Mouse (Mus musculus): ENCODE results near the gene Olfr91. TPM values are rescaled to one million over a fixed set of nuclear protein-coding genes. Genes with fewer than 3 reads are reported as not detected.

Gene Olfr91
- total RNA-seq (2023), result not detected

GRCm38 (mm10) chr17:37098178-37098577 is at the start of gene Olfr91:
TSS of gene Olfr91 (minus strand) at chr17:37098278.

DNA sequence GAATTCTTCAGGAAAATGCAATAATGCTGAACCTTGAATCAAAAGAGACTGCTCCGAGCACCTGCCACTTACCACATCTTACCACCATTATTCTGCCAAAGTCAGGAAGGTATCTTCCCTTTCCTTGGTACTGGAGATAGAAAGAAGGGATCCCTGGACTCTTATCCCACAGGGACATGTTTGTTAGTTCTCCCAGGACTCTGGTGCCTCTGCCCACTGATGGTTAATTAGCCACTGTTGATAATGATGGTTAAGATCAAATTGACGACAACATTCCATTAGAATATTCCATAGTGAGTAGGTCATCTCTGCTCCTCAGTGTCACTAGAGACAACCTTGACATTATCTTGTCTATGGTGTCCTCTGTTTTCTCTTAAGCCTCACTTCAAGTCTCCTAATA is 21.9 kb upstream of the Olfr91 start, which contains the start of gene Olfr92:
TSS of gene Olfr92 (minus strand) at position 101 of the 400 bp plus-strand sequence.

GRCm38 (mm10) chr17:37088399-37088798 is 9.7 kb downstream of the Olfr91 start, which contains the start of gene Olfr90:
TSS of gene Olfr90 (minus strand) at chr17:37088499.

DNA sequence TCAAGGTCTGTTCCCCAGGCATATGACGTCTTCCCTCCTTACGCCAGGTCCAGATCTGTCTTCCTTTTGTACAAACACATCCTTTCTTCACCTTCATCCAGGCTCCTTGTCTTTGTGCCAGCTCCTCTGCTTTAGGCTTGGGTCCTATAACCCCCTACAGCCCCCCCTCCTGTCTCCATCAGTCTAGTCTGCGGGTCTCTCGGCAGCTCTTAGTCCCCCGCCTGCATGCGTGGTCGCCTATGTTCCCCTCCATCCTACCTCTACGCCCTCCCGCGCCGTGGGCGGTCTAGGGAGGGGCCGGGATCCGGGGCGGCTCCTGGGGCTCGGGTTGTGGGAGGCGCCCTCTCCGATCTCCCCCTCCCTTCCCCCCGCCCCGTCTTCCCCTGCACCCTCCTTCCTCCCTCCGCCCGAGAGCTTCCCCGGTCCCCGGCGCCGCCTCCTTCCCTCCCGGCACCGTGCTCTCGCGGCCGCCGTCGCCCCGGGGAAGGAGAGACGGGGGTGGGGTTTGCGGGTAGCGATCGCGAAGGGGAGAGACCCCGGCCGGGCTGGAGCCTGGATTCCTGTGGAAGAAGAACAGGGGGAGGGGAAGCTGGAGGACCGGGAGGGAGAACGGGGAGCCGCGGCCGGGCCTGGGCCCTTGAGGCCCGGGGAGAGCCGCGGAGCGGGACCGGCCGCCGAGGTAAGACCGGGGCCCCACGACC is 52.3 kb downstream of the Olfr91 start, which contains the start of gene Gabbr1:
TSS of gene Gabbr1 (plus strand) at position 356 of the 701 bp plus-strand sequence.

Other genes starting within 250 kb of the Olfr91 start
- gene Trim15, start 231.1 kb downstream of the Olfr91 start, total RNA-seq (2023), result not detected
- not detected for gene Trim10, start 228.7 kb downstream of the Olfr91 start, total RNA-seq (2023)
- not detected for gene Trim40, start 208.2 kb downstream of the Olfr91 start, total RNA-seq (2023)
- gene Trim31, start 200.2 kb downstream of the Olfr91 start, total RNA-seq (2023), result not detected
- gene Rnf39, start 155.4 kb downstream of the Olfr91 start, total RNA-seq (2023), result not detected
- gene Ppp1r11, start 146.5 kb downstream of the Olfr91 start, total RNA-seq (2023), result 10 to 100 TPM; 56.1 to 56.3 TPM
- gene Znrd1, start 139.7 kb downstream of the Olfr91 start, total RNA-seq (2023), result 10 to 100 TPM; 57.4 to 59.8 TPM
- 1 to 10 TPM; 1.9 to 2.2 TPM for gene Znrd1as, start 139.7 kb downstream of the Olfr91 start, total RNA-seq (2023)
- not detected for gene 2410137M14Rik, start 117.0 kb downstream of the Olfr91 start, total RNA-seq (2023)
- gene H2-M5, start 108.7 kb downstream of the Olfr91 start, total RNA-seq (2023), result not detected
- gene Zfp57, start 97.1 kb downstream of the Olfr91 start, total RNA-seq (2023), result under 1 TPM in 1 of 2 experiments, not detected in 1; 0.39 TPM
- gene Mog, start 74.9 kb downstream of the Olfr91 start, total RNA-seq (2023), result not detected
- gene Gabbr1, start 52.3 kb downstream of the Olfr91 start, total RNA-seq (2023), result 10 to 100 TPM; 20.2 to 28.2 TPM
- under 1 TPM; 0.29 to 0.58 TPM for gene Olfr90, start 9.8 kb downstream of the Olfr91 start, total RNA-seq (2023)
- gene Olfr92, start 21.8 kb upstream of the Olfr91 start, total RNA-seq (2023), result not detected
- not detected for gene Olfr93, start 63.2 kb upstream of the Olfr91 start, total RNA-seq (2023)
- 10 to 100 TPM in 1 of 2 experiments, 1 to 10 TPM in 1; 6.6 to 10.8 TPM for gene Ubd, start 95.6 kb upstream of the Olfr91 start, total RNA-seq (2023)
- not detected for gene Olfr94, start 102.7 kb upstream of the Olfr91 start, total RNA-seq (2023)
- gene Olfr95, start 114.8 kb upstream of the Olfr91 start, total RNA-seq (2023), result not detected
- gene Olfr96, start 121.9 kb upstream of the Olfr91 start, total RNA-seq (2023), result not detected
- not detected for gene Olfr97, start 139.1 kb upstream of the Olfr91 start, total RNA-seq (2023)
- not detected for gene Olfr98, start 165.5 kb upstream of the Olfr91 start, total RNA-seq (2023)
- gene H2-M3, start 171.9 kb upstream of the Olfr91 start, total RNA-seq (2023), result 10 to 100 TPM; 29.0 to 30.6 TPM
- not detected for gene Olfr99, start 185.2 kb upstream of the Olfr91 start, total RNA-seq (2023)
- gene Olfr101, start 206.0 kb upstream of the Olfr91 start, total RNA-seq (2023), result not detected
- gene Olfr102, start 218.8 kb upstream of the Olfr91 start, total RNA-seq (2023), result not detected
- gene Olfr103, start 241.4 kb upstream of the Olfr91 start, total RNA-seq (2023), result not detected

Data from monocyte, adult 59 days (primary cell).